Mouse (Mus musculus): ENCODE data around the gene Sec11a.

DNA sequence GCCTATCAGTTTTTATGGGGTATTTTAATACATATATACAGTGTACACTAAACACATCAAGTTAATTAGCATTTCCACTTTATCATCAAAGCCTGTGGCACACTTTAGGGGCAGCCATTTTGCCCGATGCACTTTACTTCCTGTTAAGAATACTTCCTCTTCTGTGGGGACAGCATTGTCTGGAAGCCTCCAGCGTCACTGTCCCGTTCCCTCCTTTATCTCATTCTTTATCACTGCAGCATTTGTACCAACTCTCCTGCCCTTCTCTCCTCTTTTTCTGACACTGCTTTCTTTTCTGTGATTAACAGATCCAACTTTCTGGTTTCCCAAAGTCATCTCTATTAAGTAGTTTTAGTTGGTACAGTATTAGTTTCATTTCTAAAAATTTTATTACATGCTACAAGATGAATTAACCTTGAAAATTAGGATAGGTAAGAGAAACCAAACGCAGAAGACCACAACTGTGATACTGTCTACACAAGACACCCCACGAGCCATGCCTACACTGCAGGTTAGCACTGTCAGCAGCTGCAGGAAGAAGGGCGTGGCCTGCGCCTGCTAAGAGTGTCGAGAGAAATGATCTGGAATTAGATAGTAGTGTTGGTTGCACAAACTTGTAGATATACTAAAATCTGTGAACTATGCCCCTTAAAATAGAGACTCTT lies 28.5 kb downstream of the Sec11a start:
- TF ChIP-seq CTCF (IDR thresholded peaks at IDR 0.05) = no peak
- TF ChIP-seq POLR2A (IDR thresholded peaks at IDR 0.05; ENCODE audit: insufficient read depth, low read depth, low read length) = no peak
- no peak for TF ChIP-seq EP300 (IDR thresholded peaks at IDR 0.05; ENCODE audit: insufficient read depth, low read depth, low read length)

All from heart, adult 2 months (tissue).